Mouse (Mus musculus) heart, adult 8-10 months (tissue): Measurements from ENCODE around the gene Vmn2r86. TPM values are rescaled to one million over a fixed set of nuclear protein-coding genes. Genes with fewer than 3 reads are reported as not detected.
"Not testable (repeated sequence)": the region's sequence is repeated elsewhere in the genome, so short reads cannot be mapped to it uniquely, and the experiment has no call there.

Source experiments
- DNase-seq: peaks from one replicate; pipeline ENCODE4 v3.0.0; 2022; ENCODE audit warnings: low spot score
- total RNA-seq, 4 experiments: library from RNA; stranded (reverse); gene quantifications; 2 replicates each; pipeline ENCODE4 v1.2.4; 2022

The Vmn2r86 gene
- total RNA-seq: not detected

- not testable (repeated sequence) for DNase-seq
These were observed at the start of gene Vmn2r86 for GRCm38 (mm10) chr10:130455950-130456349. TSS of gene Vmn2r86 (minus strand) at chr10:130456050.

- DNase-seq: no peak
These were observed 41.4 kb upstream of the Vmn2r86 start, which contains the start of gene Vmn2r87 for GRCm38 (mm10) chr10:130497296-130497695. TSS of gene Vmn2r87 (minus strand) at chr10:130497396.

GRCm38 (mm10) chr10:130470311-130470760 lies 14.5 kb upstream of the Vmn2r86 start:
- DNase-seq: no peak

DNA sequence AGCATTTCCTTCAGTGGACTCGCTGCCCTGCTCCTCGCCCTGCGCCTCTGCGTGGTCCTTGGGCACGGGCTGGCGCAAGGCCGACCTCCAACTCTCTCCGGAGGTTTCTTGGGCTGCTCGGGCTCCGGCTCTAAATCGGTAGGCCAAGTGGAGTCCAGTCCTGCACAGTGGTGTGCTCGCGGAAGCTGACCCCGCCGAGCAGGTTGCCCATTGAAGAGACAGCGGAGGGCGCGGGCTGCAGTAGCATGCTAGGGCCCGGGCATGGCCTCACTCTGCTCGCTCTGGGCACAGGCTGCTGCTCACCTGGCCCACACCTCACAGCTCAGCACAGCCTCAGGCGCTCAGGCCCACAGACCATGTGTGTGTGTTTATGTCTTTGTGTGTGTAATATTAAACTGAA lies 11.1 kb downstream of the Vmn2r86 start:
- no peak for DNase-seq

DNA sequence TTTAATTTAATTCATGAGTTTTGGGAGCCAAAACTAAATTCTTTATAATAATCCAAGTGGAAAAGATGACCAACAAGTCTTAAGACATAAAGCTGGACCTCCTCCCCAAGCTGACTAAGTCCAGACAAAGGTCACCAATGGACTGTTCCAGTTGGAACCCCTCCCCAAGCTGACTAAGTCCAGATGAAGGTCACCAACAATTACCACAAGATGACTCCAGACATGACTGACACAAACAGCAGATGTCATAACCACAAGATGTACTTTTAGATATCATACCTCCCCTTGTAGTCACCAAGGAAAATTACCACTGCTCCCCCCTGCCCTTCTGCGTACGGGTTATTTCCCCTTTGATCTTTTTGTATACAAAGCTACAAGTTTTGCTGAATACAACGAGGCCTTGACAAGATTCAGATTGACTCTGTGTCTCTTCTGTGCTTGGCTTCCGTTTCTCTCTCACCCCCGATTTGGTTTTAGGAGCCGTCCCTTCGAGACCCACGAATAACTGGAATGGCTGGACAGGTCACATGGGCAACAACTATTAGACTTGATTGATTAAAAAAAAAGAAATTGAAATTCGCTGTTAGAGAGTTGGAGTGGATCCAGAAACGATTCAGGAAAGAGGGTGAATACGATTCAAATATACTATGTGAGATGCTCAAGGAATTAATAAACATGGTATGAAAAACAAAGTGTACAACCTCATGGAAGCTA lies 21.5 kb downstream of the Vmn2r86 start:
- DNase-seq: not testable (repeated sequence)

GRCm38 (mm10) chr10:130429603-130430002 lies 26.2 kb downstream of the Vmn2r86 start, which contains the start of gene Vmn2r85:
TSS of gene Vmn2r85 (minus strand) at chr10:130429703.
- DNase-seq: not testable (repeated sequence)

GRCm38 (mm10) chr10:130422368-130422767 lies 33.5 kb downstream of the Vmn2r86 start:
- DNase-seq: not testable (repeated sequence)

GRCm38 (mm10) chr10:130420401-130420800 lies 35.4 kb downstream of the Vmn2r86 start:
- DNase-seq: no peak

DNA sequence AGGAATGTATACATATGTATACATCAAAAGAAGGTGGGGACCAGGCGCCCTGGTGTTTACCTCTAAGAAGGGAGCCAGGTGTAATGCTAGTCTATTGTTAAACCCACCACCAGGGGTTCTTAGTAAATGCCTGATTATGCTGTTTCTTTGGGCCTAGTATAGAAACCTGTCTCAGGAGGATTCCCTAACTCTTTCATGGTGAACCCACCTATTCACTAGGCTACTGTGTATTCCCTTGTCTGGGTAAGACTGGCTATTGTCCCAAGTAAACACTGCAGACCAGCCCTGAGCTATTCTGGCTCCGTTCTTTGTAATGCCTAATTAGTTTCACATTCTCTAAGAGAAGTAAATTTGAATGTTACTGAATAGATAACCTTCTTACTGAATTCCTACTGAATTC lies 35.9 kb downstream of the Vmn2r86 start:
- DNase-seq: not testable (repeated sequence)

DNA sequence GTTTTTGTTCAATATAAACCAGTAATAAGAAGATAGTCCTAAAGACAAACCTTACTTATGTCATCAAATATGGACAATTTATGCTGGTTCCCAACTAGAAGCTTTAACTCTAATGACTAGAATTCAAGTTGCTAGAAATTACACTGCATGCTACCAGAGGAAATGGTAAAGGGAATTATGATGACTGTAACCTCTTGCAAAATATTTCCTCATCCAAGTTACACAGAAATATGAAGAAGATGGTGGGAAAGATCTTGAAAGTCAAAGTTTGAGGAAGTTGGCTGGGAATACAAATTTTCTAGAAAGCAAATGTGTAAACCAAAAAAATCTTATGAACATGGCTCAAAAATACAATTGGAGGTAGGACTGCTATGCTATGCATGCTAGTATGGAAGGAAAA lies 39.5 kb downstream of the Vmn2r86 start:
- DNase-seq: not testable (repeated sequence)

DNA sequence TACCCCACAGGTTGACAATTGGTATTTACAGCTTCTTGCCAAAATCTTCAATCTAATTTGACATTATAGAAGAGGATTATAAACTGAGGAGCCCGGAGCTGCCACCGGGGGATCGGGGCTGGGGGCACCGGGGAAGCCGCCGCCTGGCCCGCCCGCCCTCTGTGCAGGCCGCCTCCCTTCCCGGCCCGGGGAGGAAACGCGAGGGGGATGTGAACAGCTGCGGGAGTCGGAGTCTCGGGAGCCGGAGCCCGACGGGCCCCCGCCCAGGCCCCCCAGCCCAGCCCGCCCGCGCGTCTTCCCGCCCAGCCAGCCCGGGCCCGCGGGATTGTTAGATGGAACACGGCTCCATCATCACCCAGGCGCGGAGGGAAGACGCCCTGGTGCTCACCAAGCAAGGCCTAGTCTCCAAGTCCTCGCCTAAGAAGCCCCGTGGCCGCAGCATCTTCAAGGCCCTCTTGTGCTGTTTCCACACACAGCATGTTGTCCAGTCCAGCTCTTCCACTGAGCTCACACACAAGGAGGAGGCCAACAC lies 43.6 kb downstream of the Vmn2r86 start:
- DNase-seq: not testable (repeated sequence)

GRCm38 (mm10) chr10:130394232-130394631 lies 61.6 kb downstream of the Vmn2r86 start, which contains the start of gene Vmn2r84:
TSS of gene Vmn2r84 (minus strand) at chr10:130394332.
- DNase-seq: no peak

Other genes starting within 250 kb of the Vmn2r86 start
- not detected for gene Olfr827, start 241.6 kb downstream of the Vmn2r86 start, total RNA-seq
- not detected for gene Neurod4, start 175.8 kb downstream of the Vmn2r86 start, total RNA-seq
- under 1 TPM in 3 of 4 experiments, not detected in 1; 0.26 to 0.47 (median 0.37) TPM for gene Tespa1, start 133.2 kb downstream of the Vmn2r86 start, total RNA-seq
- gene Vmn2r84, start 61.7 kb downstream of the Vmn2r86 start, total RNA-seq: not detected
- not detected for gene Vmn2r85, start 26.3 kb downstream of the Vmn2r86 start, total RNA-seq
- not detected for gene Vmn2r87, start 41.3 kb upstream of the Vmn2r86 start, total RNA-seq